Mouse (Mus musculus): ENCODE results near the gene Klf12. TPM values are rescaled to one million over a fixed set of nuclear protein-coding genes. Genes with fewer than 3 reads are reported as not detected.

The Klf12 gene
- polyA plus RNA-seq, 1 experiment from 2014 or later, result 13.2 TPM

DNA sequence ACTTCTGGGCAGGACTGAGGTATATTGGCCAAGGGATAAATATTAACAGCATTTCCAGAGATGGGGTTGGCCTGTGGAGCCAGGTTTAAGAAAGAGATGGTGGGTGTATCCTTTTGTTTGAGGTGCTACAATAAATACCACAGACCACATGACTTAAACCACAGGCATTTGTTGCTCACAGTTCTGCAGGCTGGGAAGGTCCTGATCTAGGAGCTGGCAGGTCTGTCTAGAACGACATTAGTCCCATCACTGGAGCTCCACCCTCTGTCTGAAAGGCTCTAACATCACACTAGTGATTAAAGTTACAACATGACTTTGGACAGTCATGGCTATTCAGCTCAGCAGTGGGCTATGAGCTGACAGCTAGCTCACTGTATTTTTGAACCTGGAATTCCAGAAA, 457.8 kb downstream of the Klf12 start:
- Histone ChIP-seq H3K36me3 (no peaks in the 10 kb centered on the region), H3K4me3 (replicated peaks) (no peak overlapping the region), H3K4me1 (no peaks in the 10 kb centered on the region), H3K9ac (no peak overlapping the region), H3K27me3 (no peaks in the 10 kb centered on the region), H3K9me3 (replicated peaks) (no peaks in the 10 kb centered on the region), H3K27ac (no peak overlapping the region), H3K4me2 (no peak overlapping the region)
- 57% methylated on average over 1 of the region's 1 CpGs for WGBS
- no peak for ATAC-seq (replicated peaks; ENCODE audit: low FRiP score)
